Comparison of ENCODE assay signal across 14 mouse cellular contexts in the genomic region with DNA sequence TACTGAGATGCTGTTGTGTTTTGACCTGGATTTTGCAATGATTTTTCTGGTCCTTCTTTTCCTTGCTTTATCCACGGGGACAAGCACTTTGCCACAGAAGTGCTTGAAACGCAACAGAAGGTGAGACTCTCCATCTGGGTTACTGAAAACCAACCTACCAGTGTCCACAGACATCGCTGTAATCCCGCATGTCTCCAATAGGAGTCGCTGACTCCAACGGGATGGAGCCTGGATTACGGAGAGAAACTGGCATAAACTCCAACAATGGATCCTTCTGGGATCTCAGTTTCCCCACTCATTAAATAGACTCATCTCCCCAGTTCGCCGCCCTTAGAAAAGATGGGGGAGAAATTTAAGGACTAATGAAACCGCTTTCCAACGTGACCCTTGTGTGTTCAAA. TPM values are rescaled to one million over a fixed set of nuclear protein-coding genes. Genes with fewer than 3 reads are reported as not detected.
DNase-seq lines count a peak whose midpoint lies in the region; ATAC-seq and TF ChIP-seq lines count a peak whose summit lies in the region.
"Had no signal": no experiment of that assay in that cellular context is flagged by ENCODE, and none has a peak within 500 bp of the region (broad histone marks: within the 10 kb centered on the region; RNA-seq: fewer than 3 reads in every experiment).

No protein-coding gene starts in this region.

- no peak for TF ChIP-seq EP300 in heart, postnatal 0 days (IDR thresholded peaks at IDR 0.05; ENCODE audit: low read depth)

- H3K9ac ChIP-seq in heart, postnatal 0 days (replicated peaks; ENCODE audit: low read depth, low read length): no peak overlapping the region
- H3K9ac ChIP-seq in lung, embryonic 14.5 days: no peak overlapping the region
- H3K9ac ChIP-seq: limb, embryonic 15.5 days; neural tube, embryonic 12.5 days; stomach, embryonic 15.5 days had no signal

- no peak for ATAC-seq in heart, postnatal 0 days (ENCODE audit: insufficient read depth, low read depth)
- no peak for ATAC-seq in lung, embryonic 14.5 days (ENCODE audit: insufficient read depth)

- no peaks in the 10 kb centered on the region for H3K4me1 ChIP-seq in heart, postnatal 0 days (ENCODE audit: control insufficient read depth, insufficient read depth)
- H3K4me1 ChIP-seq in lung, embryonic 14.5 days (ENCODE audit: insufficient read depth): no peaks in the 10 kb centered on the region
- H3K4me1 ChIP-seq in cortical plate, adult 2 months (ENCODE audit: control insufficient read depth, insufficient read depth, low read length): no peaks in the 10 kb centered on the region
- H3K4me1 ChIP-seq: limb, embryonic 15.5 days; neural tube, embryonic 12.5 days; stomach, embryonic 15.5 days had no signal

- WGBS in heart, postnatal 0 days: 49% methylated on average over 11 of the region's 11 CpGs
- WGBS in lung, embryonic 14.5 days: 41% methylated on average over 11 of the region's 11 CpGs

- no peak overlapping the region for H3K27ac ChIP-seq in heart, postnatal 0 days (ENCODE audit: low read depth)
- no peak overlapping the region for H3K27ac ChIP-seq in lung, embryonic 14.5 days (ENCODE audit: low read depth)
- no peak overlapping the region for H3K27ac ChIP-seq in cortical plate, adult 2 months (ENCODE audit: insufficient read depth, low read length)
- H3K27ac ChIP-seq: limb, embryonic 15.5 days; neural tube, embryonic 12.5 days; stomach, embryonic 15.5 days had no signal

- no peak for TF ChIP-seq POLR2A in cortical plate, adult 2 months (IDR thresholded peaks at IDR 0.05; ENCODE audit: extremely low read depth, insufficient read depth, low read length)

- no peaks in the 10 kb centered on the region for H3K36me3 ChIP-seq in heart, postnatal 0 days (replicated peaks; ENCODE audit: control insufficient read depth, insufficient read depth, low read length)
- no peaks in the 10 kb centered on the region for H3K36me3 ChIP-seq in lung, embryonic 14.5 days (ENCODE audit: insufficient read depth)
- H3K36me3 ChIP-seq: limb, embryonic 15.5 days; neural tube, embryonic 12.5 days; stomach, embryonic 15.5 days had no signal

- DNase-seq in heart, postnatal 0 days (ENCODE audit: low spot score): no peak
- no peak for DNase-seq in heart, adult 9 months (ENCODE audit: low spot score in 2 of 2)
- no peak for DNase-seq in lung, embryonic 14.5 days
- no peak for DNase-seq in lung, adult 18-20 months
- DNase-seq in ES-CJ7 (ENCODE audit: low read depth, low spot score): peak; percentile 77
- DNase-seq in spleen, adult 12 weeks (ENCODE audit: low spot score): no peak
- no peak for DNase-seq in right cerebral cortex, postnatal 36 days (ENCODE audit: low spot score in 2 of 2)

- no peak overlapping the region for H3K4me3 ChIP-seq in heart, postnatal 0 days (ENCODE audit: low read depth, low read length)
- no peak overlapping the region for H3K4me3 ChIP-seq in lung, embryonic 14.5 days (ENCODE audit: low read depth, low read length)
- H3K4me3 ChIP-seq in cortical plate, adult 2 months (ENCODE audit: insufficient read depth, low read length): no peak overlapping the region
- H3K4me3 ChIP-seq: limb, embryonic 15.5 days; neural tube, embryonic 12.5 days; stomach, embryonic 15.5 days had no signal

- H3K4me2 ChIP-seq in heart, postnatal 0 days (ENCODE audit: low read depth, low read length): no peak overlapping the region
- H3K4me2 ChIP-seq in lung, embryonic 14.5 days: no peak overlapping the region
- H3K4me2 ChIP-seq: limb, embryonic 15.5 days; midbrain, embryonic 11.5 days; neural tube, embryonic 12.5 days had no signal

- H3K27me3 ChIP-seq in heart, postnatal 0 days (ENCODE audit: control insufficient read depth, insufficient read depth, low read length): peaks cover 10% of the 10 kb centered on the region; the same call in 1 of the 2 replicates
- H3K27me3 ChIP-seq in lung, embryonic 14.5 days (ENCODE audit: insufficient read depth, low read length): no peaks in the 10 kb centered on the region

- no peaks in the 10 kb centered on the region for H3K9me3 ChIP-seq in heart, postnatal 0 days (replicated peaks; ENCODE audit: control insufficient read depth, low read length)
- no peaks in the 10 kb centered on the region for H3K9me3 ChIP-seq in lung, embryonic 14.5 days (ENCODE audit: low read depth, low read length)
- H3K9me3 ChIP-seq: limb, embryonic 15.5 days; neural tube, embryonic 12.5 days; stomach, embryonic 15.5 days had no signal

- TF ChIP-seq CTCF in heart, postnatal 0 days (IDR thresholded peaks at IDR 0.05; ENCODE audit: low read depth): peak; percentile 25; the same call in 1 of the 2 replicates
- TF ChIP-seq CTCF in lung, embryonic 14.5 days (IDR thresholded peaks at IDR 0.05; ENCODE audit: low read depth): peak; percentile 56
- peak; percentile 53 for TF ChIP-seq CTCF in cortical plate, adult 2 months (IDR thresholded peaks at IDR 0.05; ENCODE audit: extremely low read depth, insufficient read depth, low read length)

RNA-seq across cellular contexts. Expression of gene Wnt9b, which starts 8.4 kb away (rescaled TPM):
- 0.92 and 3.7 TPM in 2 replicates for total RNA-seq in heart, postnatal 0 days (2014; rRNA removed; ENCODE audit: low replicate concordance)
- polyA plus RNA-seq in heart, postnatal 0 days (2015; fragmentation: Nextera tagmentation; extraction: Ambion mirVana): 0.43 and 0.59 TPM in 2 replicates
- not detected in 2 replicates for polyA plus RNA-seq in lung, embryonic 14.5 days (2014; fragmentation: Nextera tagmentation; extraction: Ambion mirVana)
- 0.09 and 0.10 TPM in 2 replicates for polyA plus RNA-seq in cortical plate, adult 2 months (2012; rRNA removed)
- polyA plus RNA-seq: intestine, embryonic 14.5 days; stomach, embryonic 15.5 days had no signal

RNA-seq across cellular contexts. Expression of gene Wnt3, which starts 15.9 kb away (rescaled TPM):
- total RNA-seq in heart, postnatal 0 days (2014; rRNA removed; ENCODE audit: low replicate concordance): not detected in 2 replicates
- not detected in 2 replicates for polyA plus RNA-seq in heart, postnatal 0 days (2015; fragmentation: Nextera tagmentation; extraction: Ambion mirVana)
- 0.18 TPM in 2 replicates for polyA plus RNA-seq in lung, embryonic 14.5 days (2014; fragmentation: Nextera tagmentation; extraction: Ambion mirVana)
- polyA plus RNA-seq in cortical plate, adult 2 months (2012; rRNA removed): 2.0 and 2.4 TPM in 2 replicates
- polyA plus RNA-seq: heart, embryonic 16.5 days had no signal
